Mouse (Mus musculus): Measurements from ENCODE around the gene Trim9.

DNA sequence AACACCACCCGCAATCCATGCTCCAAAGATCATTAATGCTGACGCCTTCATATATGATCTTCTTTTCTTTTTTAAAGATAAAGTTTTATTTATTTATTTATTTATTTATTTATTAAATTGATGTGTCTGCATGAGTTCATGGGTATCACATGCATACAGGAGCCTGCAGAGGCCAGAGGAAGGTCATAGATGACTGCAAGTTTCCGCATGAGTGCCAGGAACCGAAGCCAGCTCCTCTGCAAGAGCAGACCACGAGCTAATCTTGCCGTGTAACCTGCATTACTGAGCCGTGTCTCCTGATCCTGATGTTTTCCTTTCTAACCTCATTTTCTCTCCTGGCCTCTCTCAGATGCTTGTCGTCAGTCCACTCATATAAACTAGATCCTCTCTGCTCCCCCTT, 133.1 kb downstream of the Trim9 start:
- no peak for TF ChIP-seq CTCF (IDR thresholded peaks at IDR 0.05)
- TF ChIP-seq EP300 (IDR thresholded peaks at IDR 0.05) = no peak

Measured in lung, postnatal 0 days (tissue).